Mouse (Mus musculus) macrophage (primary cell): Measurements from ENCODE around the gene Ppfia1. TPM values are rescaled to one million over a fixed set of nuclear protein-coding genes. Genes with fewer than 3 reads are reported as not detected.
A peak's percentile ranks its signal among the peaks of the same experiment; 100 is the strongest.

ENCODE experiments used
- H3K27ac ChIP-seq: fragments of 350-480 bp; formaldehyde crosslinking; 2 replicates; pipeline ENCODE4 v1.9.0; 2021
- H3K36me3 ChIP-seq: fragments of 350-480 bp; formaldehyde crosslinking; 2 replicates; pipeline ENCODE4 v1.9.0; 2021; ENCODE audit errors: inconsistent target
- H3K4me3 ChIP-seq: fragments of 350-480 bp; formaldehyde crosslinking; 2 replicates; pipeline ENCODE4 v1.9.0; 2021; ENCODE audit errors: inconsistent target
- H3K79me2 ChIP-seq: fragments of 350-480 bp; formaldehyde crosslinking; 2 replicates; pipeline ENCODE4 v1.9.0; 2021; ENCODE audit errors: inconsistent target
- WGBS: methylation state at CpG from one replicate; pipeline ENCODE4 v1.1.7; 2026; ENCODE audit warnings: inconsistent platforms; ENCODE audit not compliant: missing documents; 5-methylcytosine and 5-hydroxymethylcytosine counted together
- polyA plus RNA-seq: library from polyadenylated mRNA; stranded (reverse); fragments of 250-400 nt; gene quantifications from 3 replicates; pipeline ENCODE4 v1.2.4, GENCODE M21; 2018; ENCODE audit warnings: inconsistent platforms
- total RNA-seq, 78 experiments: library from RNA; depleted of rRNA; stranded (reverse); fragments of 250-400 nt; gene quantifications; 1 replicate in 9 of 78; 2 replicates in 24 of 78; 3 replicates in 43 of 78; 4 replicates in 2 of 78; pipeline ENCODE4 v1.2.4; 2018; ENCODE audit warnings: inconsistent platforms in 56 of 78

The Ppfia1 gene
- total RNA-seq (2018; cell fraction: chromatin; rRNA removed) = 100 to 1,000 TPM in 23 of 26 experiments, 10 to 100 TPM in 3; 66.4 to 361 (median 134) TPM
- total RNA-seq (2018; cell fraction: cytosol; rRNA removed) = 10 to 100 TPM; 25.0 to 43.0 (median 36.0) TPM
- 100 to 1,000 TPM in 7 of 26 experiments, 10 to 100 TPM in 19; 54.8 to 230 (median 75.7) TPM for total RNA-seq (2018; cell fraction: nucleus; rRNA removed)
- polyA plus RNA-seq = 25.9 to 74.0 TPM (median 35.3 TPM) in 3 replicates

GRCm38 (mm10) chr7:144553237-144554122, at the start of gene Ppfia1:
TSS of gene Ppfia1 (minus strand) at chr7:144553729.
- H3K27ac ChIP-seq = no peak within 1 kb of the TSS
- H3K79me2 ChIP-seq = peaks cover 48% of the 10 kb centered on the region
- H3K4me3 ChIP-seq = peak within 1 kb of the TSS; percentile 72
- under 1% methylated on average over 94 of the region's 97 CpGs for WGBS
- peaks cover 28% of the 10 kb centered on the region; the same call in 1 of the 2 replicates for H3K36me3 ChIP-seq

GRCm38 (mm10) chr7:144600333-144600900, 46.9 kb upstream of the Ppfia1 start:
- no peaks in the 10 kb centered on the region for H3K79me2 ChIP-seq
- WGBS = 88% methylated on average over 6 of the region's 6 CpGs
- H3K27ac ChIP-seq = no peak overlapping the region
- no peak overlapping the region for H3K4me3 ChIP-seq
- H3K36me3 ChIP-seq = no peaks in the 10 kb centered on the region

GRCm38 (mm10) chr7:144589508-144589907, 36.0 kb upstream of the Ppfia1 start:
- 94% methylated on average over 3 of the region's 3 CpGs for WGBS

GRCm38 (mm10) chr7:144587291-144587690, 33.8 kb upstream of the Ppfia1 start:
- Histone ChIP-seq H3K79me2 (no peaks in the 10 kb centered on the region), H3K36me3 (no peaks in the 10 kb centered on the region), H3K27ac (no peak overlapping the region), H3K4me3 (no peak overlapping the region)
- 29% methylated on average over 2 of the region's 2 CpGs for WGBS

More at GRCm38 (mm10) chr7:144589508-144589907, 36.0 kb upstream of the Ppfia1 start:
- Histone ChIP-seq H3K4me3 (no peak overlapping the region), H3K79me2 (no peaks in the 10 kb centered on the region), H3K27ac (no peak overlapping the region), H3K36me3 (no peaks in the 10 kb centered on the region)

GRCm38 (mm10) chr7:144585648-144586047, 32.1 kb upstream of the Ppfia1 start:
- Histone ChIP-seq H3K79me2 (peaks cover 4% of the 10 kb centered on the region; the same call in 1 of the 2 replicates), H3K27ac (no peak overlapping the region), H3K4me3 (no peak overlapping the region), H3K36me3 (no peaks in the 10 kb centered on the region)
- 30% methylated on average over 6 of the region's 6 CpGs for WGBS

GRCm38 (mm10) chr7:144583619-144584018, 30.1 kb upstream of the Ppfia1 start:
- no peak overlapping the region for H3K4me3 ChIP-seq
- no peak overlapping the region for H3K27ac ChIP-seq
- no peaks in the 10 kb centered on the region; the same call in 1 of the 2 replicates for H3K36me3 ChIP-seq
- WGBS = 0% methylated on average over 3 of the region's 4 CpGs
- H3K79me2 ChIP-seq = peaks cover 17% of the 10 kb centered on the region; the same call in 1 of the 2 replicates

GRCm38 (mm10) chr7:144582284-144582980, 28.9 kb upstream of the Ppfia1 start, which contains the start of gene Fadd:
TSS of gene Fadd (minus strand) at chr7:144582463.
- H3K27ac ChIP-seq = peak within 1 kb of the TSS; percentile 89
- WGBS = 1% methylated on average over 34 of the region's 34 CpGs

GRCm38 (mm10) chr7:144581559-144582283, 28.2 kb upstream of the Ppfia1 start:
- under 1% methylated on average over 39 of the region's 43 CpGs for WGBS

More at GRCm38 (mm10) chr7:144582284-144582980, 28.9 kb upstream of the Ppfia1 start, which contains the start of gene Fadd:
- H3K36me3 ChIP-seq = no peaks in the 10 kb centered on the region; the same call in 1 of the 2 replicates
- peaks cover 17% of the 10 kb centered on the region; the same call in 1 of the 2 replicates for H3K79me2 ChIP-seq
- peak within 1 kb of the TSS; percentile 56 for H3K4me3 ChIP-seq

GRCm38 (mm10) chr7:144577876-144578275, 24.3 kb upstream of the Ppfia1 start:
- Histone ChIP-seq H3K79me2 (peaks cover 17% of the 10 kb centered on the region; the same call in 1 of the 2 replicates), H3K27ac (peak overlapping the region; percentile 90), H3K36me3 (no peaks in the 10 kb centered on the region; the same call in 1 of the 2 replicates), H3K4me3 (no peak overlapping the region)
- 23% methylated on average over 5 of the region's 5 CpGs for WGBS

More at GRCm38 (mm10) chr7:144581559-144582283, 28.2 kb upstream of the Ppfia1 start:
- Histone ChIP-seq H3K79me2 (peaks cover 17% of the 10 kb centered on the region; the same call in 1 of the 2 replicates), H3K36me3 (no peaks in the 10 kb centered on the region; the same call in 1 of the 2 replicates), H3K27ac (peak overlapping the region; percentile 89), H3K4me3 (peak overlapping the region; percentile 56)

GRCm38 (mm10) chr7:144572234-144572633, 18.7 kb upstream of the Ppfia1 start:
- WGBS = 88% methylated on average over 5 of the region's 5 CpGs
- H3K79me2 ChIP-seq = no peaks in the 10 kb centered on the region
- no peaks in the 10 kb centered on the region for H3K36me3 ChIP-seq

GRCm38 (mm10) chr7:144571598-144571997, 18.1 kb upstream of the Ppfia1 start:
- H3K36me3 ChIP-seq = no peaks in the 10 kb centered on the region
- H3K4me3 ChIP-seq = no peak overlapping the region

More at GRCm38 (mm10) chr7:144572234-144572633, 18.7 kb upstream of the Ppfia1 start:
- Histone ChIP-seq H3K27ac (no peak overlapping the region), H3K4me3 (no peak overlapping the region)

GRCm38 (mm10) chr7:144569428-144569827, 15.9 kb upstream of the Ppfia1 start:
- Histone ChIP-seq H3K79me2 (no peaks in the 10 kb centered on the region), H3K27ac (no peak overlapping the region), H3K36me3 (no peaks in the 10 kb centered on the region), H3K4me3 (no peak overlapping the region)
- WGBS = 92% methylated on average over 5 of the region's 7 CpGs

More at GRCm38 (mm10) chr7:144571598-144571997, 18.1 kb upstream of the Ppfia1 start:
- Histone ChIP-seq H3K79me2 (no peaks in the 10 kb centered on the region), H3K27ac (no peak overlapping the region)

- Histone ChIP-seq H3K27ac (no peak overlapping the region), H3K4me3 (no peak overlapping the region), H3K79me2 (no peaks in the 10 kb centered on the region), H3K36me3 (no peaks in the 10 kb centered on the region)
Observed at GRCm38 (mm10) chr7:144568091-144568490, 14.6 kb upstream of the Ppfia1 start.
